Mouse (Mus musculus) effector memory CD4-positive, alpha-beta T cell, adult 5 months (primary cell): ENCODE measurements around the gene Foxo4. TPM values are rescaled to one million over a fixed set of nuclear protein-coding genes. Genes with fewer than 3 reads are reported as not detected.

Experiments used
- polyA plus RNA-seq: library from polyadenylated mRNA; unstranded; fragments of 100-300 nt; shearing (Covaris generic); gene quantifications from one replicate; pipeline ENCODE4 v1.2.1, GENCODE M21; 2017

Foxo4 gene
- polyA plus RNA-seq = 2.0 TPM

GRCm38 (mm10) chrX:101253952-101254729 lies at the start of gene Foxo4:
Foxo4 (plus strand) TSS chrX:101254528.

GRCm38 (mm10) chrX:101221834-101222795 lies 32.2 kb upstream of the Foxo4 start, which contains the start of gene Snx12:
Snx12 (minus strand) TSS chrX:101222563.

GRCm38 (mm10) chrX:101263892-101264291 lies 9.6 kb downstream of the Foxo4 start, which contains the start of gene Gm614:
Gm614 (minus strand) TSS chrX:101263992.

GRCm38 (mm10) chrX:101268025-101268754 lies 13.9 kb downstream of the Foxo4 start, which contains the start of gene Il2rg:
Il2rg (minus strand) TSS chrX:101268255.

GRCm38 (mm10) chrX:101268755-101269124 lies 14.4 kb downstream of the Foxo4 start, which contains the start of gene Gm20489:
Gm20489 (minus strand) TSS chrX:101269023.

GRCm38 (mm10) chrX:101273875-101274738 lies 19.8 kb downstream of the Foxo4 start, which contains the start of gene Med12:
Med12 (plus strand) TSS chrX:101274030.

GRCm38 (mm10) chrX:101299055-101299454 lies 44.7 kb downstream of the Foxo4 start, which contains the start of gene Nlgn3:
Nlgn3 (plus strand) TSS chrX:101299168.

Other genes starting within 250 kb of the Foxo4 start
- not detected for gene Tex11, start 194.9 kb upstream of the Foxo4 start, polyA plus RNA-seq
- gene Slc7a3, start 168.5 kb upstream of the Foxo4 start, polyA plus RNA-seq = 0.55 TPM
- gene Snx12, start 32.0 kb upstream of the Foxo4 start, polyA plus RNA-seq = 56.4 TPM
- 2.5 TPM for gene Gm614, start 9.5 kb downstream of the Foxo4 start, polyA plus RNA-seq
- gene Il2rg, start 13.7 kb downstream of the Foxo4 start, polyA plus RNA-seq = 1,479 TPM
- gene Gm20489, start 14.5 kb downstream of the Foxo4 start, polyA plus RNA-seq = 2.5 TPM
- gene Med12, start 19.5 kb downstream of the Foxo4 start, polyA plus RNA-seq = 76.5 TPM
- 0.05 TPM for gene Nlgn3, start 44.6 kb downstream of the Foxo4 start, polyA plus RNA-seq
- not detected for gene Gjb1, start 121.8 kb downstream of the Foxo4 start, polyA plus RNA-seq
- 10.5 TPM for gene Zmym3, start 166.3 kb downstream of the Foxo4 start, polyA plus RNA-seq
- gene Nono, start 174.8 kb downstream of the Foxo4 start, polyA plus RNA-seq = 193 TPM
- not detected for gene Itgb1bp2, start 194.6 kb downstream of the Foxo4 start, polyA plus RNA-seq